Mouse (Mus musculus) small intestine, adult 2 months (tissue): Measurements from ENCODE around the gene Rpsa.

ENCODE experiments used
- CTCF ChIP-seq: fragments of 200-500 bp; IDR thresholded peaks from 2 replicates; pipeline ENCODE4 v1.5.1; 2012; ENCODE audit warnings: low read depth, mild to moderate bottlenecking, control low read depth, inconsistent platforms, low read length, moderate library complexity, mixed read lengths; ENCODE audit not compliant: insufficient replicate concordance, insufficient read length; ENCODE audit errors: extremely low read depth
- POLR2A ChIP-seq: fragments of 200-500 bp; IDR thresholded peaks from 2 replicates; pipeline ENCODE4 v1.6.1; 2012; ENCODE audit warnings: low read depth, mild to moderate bottlenecking, control low read depth, inconsistent platforms, low read length, moderate library complexity

DNA sequence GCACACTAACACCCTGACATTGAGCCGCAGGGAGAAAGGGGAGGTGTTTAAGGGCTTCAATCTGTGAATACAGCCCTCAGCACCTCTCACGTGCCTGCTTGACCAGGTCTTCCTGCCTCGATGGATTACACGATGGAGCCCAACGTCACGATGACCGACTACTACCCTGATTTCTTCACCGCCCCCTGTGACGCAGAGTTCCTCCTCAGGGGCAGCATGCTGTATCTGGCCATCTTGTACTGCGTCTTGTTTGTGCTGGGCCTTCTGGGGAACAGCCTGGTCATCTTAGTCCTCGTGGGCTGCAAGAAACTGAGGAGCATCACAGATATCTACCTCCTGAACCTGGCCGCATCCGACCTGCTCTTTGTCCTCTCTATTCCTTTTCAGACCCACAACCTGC is 33.8 kb upstream of the Rpsa start:
- TF ChIP-seq CTCF (no peak), POLR2A (no peak)
